In the genomic region with DNA sequence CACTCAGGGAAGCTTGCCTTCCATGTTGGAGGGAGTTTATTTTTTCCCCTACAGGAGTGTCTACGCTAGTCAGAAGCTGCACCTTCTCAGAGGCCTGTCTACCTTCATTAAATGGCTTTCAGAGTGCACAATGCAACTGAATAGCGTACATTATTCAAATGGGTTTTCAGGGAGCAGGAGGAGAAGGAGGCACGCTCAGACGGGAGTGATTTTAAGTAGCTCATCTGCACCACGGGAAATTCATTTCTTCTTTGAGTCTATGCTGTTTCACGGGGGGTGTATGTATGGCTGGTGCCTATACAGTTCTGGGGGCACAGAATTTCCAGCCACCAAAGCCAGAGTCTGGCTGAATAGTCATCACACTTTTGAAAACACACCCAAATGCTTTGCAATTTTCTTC, we compare ENCODE assay signal across 29 mouse cellular contexts. TPM values are rescaled to one million over a fixed set of nuclear protein-coding genes. Genes with fewer than 3 reads are reported as not detected.
"Had no signal": no experiment of that assay in that cellular context is flagged by ENCODE, and none has a peak within 500 bp of the region (broad histone marks: within the 10 kb centered on the region; RNA-seq: fewer than 3 reads in every experiment).

No protein-coding gene starts in this region.

- H3K36me3 ChIP-seq: limb, embryonic 10.5 days; limb, embryonic 13.5 days; liver, embryonic 12.5 days; liver, embryonic 15.5 days; lung, embryonic 15.5 days; neural tube, embryonic 12.5 days; neural tube, embryonic 15.5 days; stomach, embryonic 15.5 days had no signal

- H3K9ac ChIP-seq: limb, embryonic 13.5 days; liver, embryonic 12.5 days; liver, embryonic 15.5 days; lung, embryonic 15.5 days; neural tube, embryonic 12.5 days; neural tube, embryonic 15.5 days; stomach, embryonic 15.5 days had no signal

- H3K4me2 ChIP-seq: limb, embryonic 13.5 days; liver, embryonic 12.5 days; liver, embryonic 15.5 days; lung, embryonic 15.5 days; midbrain, embryonic 11.5 days; neural tube, embryonic 12.5 days; neural tube, embryonic 15.5 days; stomach, embryonic 15.5 days had no signal

- H3K27me3 ChIP-seq: limb, embryonic 13.5 days; liver, embryonic 12.5 days; liver, embryonic 15.5 days; lung, embryonic 15.5 days; megakaryocyte, embryonic 14.5 days; neural tube, embryonic 12.5 days; neural tube, embryonic 15.5 days; stomach, embryonic 15.5 days had no signal

- H3K4me1 ChIP-seq: liver, embryonic 12.5 days; liver, embryonic 15.5 days; megakaryocyte, embryonic 14.5 days; neural tube, embryonic 12.5 days; stomach, embryonic 15.5 days had no signal

- H3K9me3 ChIP-seq: limb, embryonic 10.5 days; limb, embryonic 13.5 days; liver, embryonic 12.5 days; liver, embryonic 15.5 days; lung, embryonic 15.5 days; neural tube, embryonic 12.5 days; neural tube, embryonic 15.5 days; stomach, embryonic 15.5 days had no signal

- H3K4me3 ChIP-seq: layer of hippocampus, adult 2 months; limb, embryonic 10.5 days; limb, embryonic 13.5 days; liver, embryonic 12.5 days; liver, embryonic 15.5 days; lung, embryonic 15.5 days; megakaryocyte, embryonic 14.5 days; neural tube, embryonic 12.5 days; neural tube, embryonic 15.5 days; stomach, embryonic 15.5 days had no signal

- H3K27ac ChIP-seq: layer of hippocampus, adult 2 months; limb, embryonic 10.5 days; limb, embryonic 13.5 days; liver, embryonic 12.5 days; liver, embryonic 15.5 days; lung, embryonic 15.5 days; neural tube, embryonic 12.5 days; neural tube, embryonic 15.5 days; stomach, embryonic 15.5 days had no signal

- ATAC-seq: liver, embryonic 12.5 days had no signal

- DNase-seq: kidney, adult 9 months; kidney, postnatal 14 days; kidney, postnatal 4 days; layer of hippocampus, adult 9-11 months; liver; lung, adult 18-20 months; lung, postnatal 10 days; lung, postnatal 36 days; midbrain, embryonic 14.5 days; retina, postnatal 1 day; right cerebral cortex, postnatal 25 days; spleen, adult 18-20 months; thymus, postnatal 25 days had no signal

RNA-seq across cellular contexts. Expression of gene Gm11011, which starts 9.8 kb away (rescaled TPM):
- total RNA-seq: layer of hippocampus, adult 2 months; layer of hippocampus, postnatal 25 days; left cerebral cortex, adult 18-20 months; left cerebral cortex, postnatal 25 days had no signal
- polyA plus RNA-seq: kidney, embryonic 16.5 days; limb, embryonic 10.5 days; limb, embryonic 13.5 days; liver, embryonic 12.5 days; liver, embryonic 15.5 days; lung, embryonic 15.5 days; midbrain, embryonic 11.5 days; midbrain, embryonic 14.5 days; neural tube, embryonic 12.5 days; neural tube, embryonic 15.5 days; stomach, embryonic 15.5 days; thymus, postnatal 0 days had no signal
